Mouse (Mus musculus) ES-E14 (cell line): ENCODE results near the gene Mcfd2. TPM values are rescaled to one million over a fixed set of nuclear protein-coding genes. Genes with fewer than 3 reads are reported as not detected.

Experiments used
- DNase-seq: peaks from one replicate; pipeline ENCODE4 v3.0.0-alpha.2; 2013; ENCODE audit warnings: low read depth, low spot score
- H3K27ac ChIP-seq: 2 replicates; pipeline ENCODE4 v1.5.1; 2012; ENCODE audit warnings: low read depth, mild to moderate bottlenecking, low read length, moderate library complexity, mixed read lengths; ENCODE audit not compliant: poor library complexity, insufficient read depth, severe bottlenecking
- H3K36me3 ChIP-seq: 2 replicates; pipeline ENCODE4 v1.6.1; 2012; ENCODE audit warnings: mild to moderate bottlenecking, low read length, moderate library complexity, mixed read lengths; ENCODE audit not compliant: control insufficient read depth, poor library complexity, insufficient read depth, severe bottlenecking
- H3K4me1 ChIP-seq, 2 experiments: fragments of 150-350 bp in 1 of 2; sonication (generic) in 1 of 2; 2 replicates each; pipeline ENCODE4 v1.6.1; 2012; ENCODE audit warnings: low read length in 2 of 2, mild to moderate bottlenecking in 1 of 2, mixed read lengths in 1 of 2; ENCODE audit not compliant: control insufficient read depth in 2 of 2, insufficient read depth in 2 of 2, poor library complexity in 1 of 2
- H3K4me3 ChIP-seq, 2 experiments: fragments of 150-350 bp in 1 of 2; sonication (generic) in 1 of 2; 2 replicates each; pipeline ENCODE4 v1.5.1; 2012; ENCODE audit warnings: low read length in 2 of 2, low read depth in 1 of 2, mild to moderate bottlenecking in 1 of 2, mixed read lengths in 1 of 2; ENCODE audit not compliant: insufficient read depth in 1 of 2, poor library complexity in 1 of 2, severe bottlenecking in 1 of 2
- H3K9ac ChIP-seq: 2 replicates; pipeline ENCODE4 v1.6.1; 2012; ENCODE audit warnings: low read depth, mild to moderate bottlenecking, low read length, mixed read lengths; ENCODE audit not compliant: poor library complexity, insufficient read depth, severe bottlenecking
- H3K9me3 ChIP-seq: fragments of 150-350 bp; sonication (generic); 2 replicates; pipeline ENCODE4 v1.6.1; 2012; ENCODE audit warnings: low read depth, mild to moderate bottlenecking, low read length; ENCODE audit not compliant: control insufficient read depth, insufficient read depth
- CHD2 ChIP-seq: IDR thresholded peaks from 2 replicates; pipeline ENCODE4 v1.6.1; 2014; ENCODE audit warnings: mild to moderate bottlenecking, low read depth, low read length, inconsistent platforms
- HCFC1 ChIP-seq: IDR thresholded peaks from 2 replicates; pipeline ENCODE4 v1.6.1; 2012; ENCODE audit warnings: low read length, inconsistent platforms, borderline replicate concordance; ENCODE audit not compliant: insufficient read depth
- MAFK ChIP-seq: IDR thresholded peaks from 2 replicates; pipeline ENCODE4 v1.6.1; 2014; ENCODE audit warnings: mild to moderate bottlenecking, low read depth, low read length, inconsistent platforms; ENCODE audit not compliant: insufficient read depth
- ZC3H11A ChIP-seq: IDR thresholded peaks from 2 replicates; pipeline ENCODE4 v1.6.1; 2012; ENCODE audit warnings: low read depth, mild to moderate bottlenecking, inconsistent platforms, low read length, borderline replicate concordance
- ZNF384 ChIP-seq: IDR thresholded peaks from 2 replicates; pipeline ENCODE4 v1.6.1; 2012; ENCODE audit warnings: low read depth, low read length, inconsistent platforms
- in situ Hi-C, 2 experiments: fragments of 600-800 bp; cut with MboI; formaldehyde crosslinking; loops; one replicate each; pipeline ENCODE4 v1.15.1; 2025; ENCODE audit warnings: low sequenced_read_pairs in 2 of 2, inconsistent platforms in 1 of 2; ENCODE audit not compliant: unreplicated experiment in 2 of 2
- total RNA-seq: library from RNA; depleted of rRNA; stranded (reverse); fragments of 300-350 nt; gene quantifications from 2 replicates; pipeline ENCODE4 v1.2.3, GENCODE M21; 2012

The Mcfd2 gene
- total RNA-seq, 1 experiment, result 81.8 TPM

DNA sequence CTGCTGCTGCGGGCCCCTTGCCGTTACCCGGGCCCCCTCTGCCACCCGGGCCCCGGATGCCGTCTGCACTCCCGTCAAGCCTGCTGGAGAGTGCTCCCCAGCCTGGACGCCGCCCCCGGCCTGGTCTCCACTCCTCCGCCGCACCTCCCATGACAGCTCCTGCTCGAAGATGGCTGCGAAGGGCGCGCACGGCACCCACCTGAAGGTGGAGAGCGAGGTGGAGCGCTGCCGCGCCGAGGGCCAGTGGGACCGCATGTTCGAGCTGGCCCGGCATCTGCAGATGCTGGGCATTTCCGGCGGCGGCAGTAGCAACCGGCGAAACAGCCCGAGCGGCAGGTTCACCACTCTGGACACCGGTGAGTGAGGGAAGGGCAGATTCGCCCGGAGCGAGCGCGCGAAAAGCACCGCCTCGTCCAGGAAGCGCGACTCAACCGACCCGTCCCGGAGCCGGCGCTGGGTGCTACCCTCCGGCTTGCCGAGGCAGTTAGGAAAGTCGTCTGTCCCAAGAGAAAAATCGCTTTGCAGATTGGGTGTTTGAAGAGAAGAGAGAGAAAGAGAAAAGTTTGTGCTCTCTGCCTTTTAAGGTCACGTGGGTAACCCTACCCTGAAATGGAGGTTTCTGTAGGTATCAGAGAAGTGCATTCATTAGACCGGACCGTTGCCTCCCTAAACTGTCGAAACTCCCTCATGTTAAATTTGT lies 17.5 kb upstream of the Mcfd2 start:
- no peak for DNase-seq
- Histone ChIP-seq H3K27ac (no peak overlapping the region), H3K9me3 (no peaks in the 10 kb centered on the region), H3K9ac (peak overlapping the region; percentile 77), H3K4me3 (peak overlapping the region; percentile 91), H3K36me3 (no peaks in the 10 kb centered on the region), H3K4me1 (peaks cover 0 to 2% of the 10 kb centered on the region in 2 experiments; a peak in 2 of 4 replicates)
- in situ Hi-C loops, result no loop called here
- TF ChIP-seq MAFK, result no peak
- no peak for TF ChIP-seq ZNF384
- no peak for TF ChIP-seq ZC3H11A
- no peak for TF ChIP-seq CHD2
- TF ChIP-seq HCFC1, result no peak

GRCm38 (mm10) chr17:87282706-87283053 lies 16.9 kb upstream of the Mcfd2 start, which contains the start of gene Ttc7:
TSS of gene Ttc7 (plus strand) at chr17:87282886.
- peaks cover 0 to 2% of the 10 kb centered on the region in 2 experiments; a peak in 2 of 4 replicates for H3K4me1 ChIP-seq
- peak within 1 kb of the TSS; percentile 90 for H3K9ac ChIP-seq
- DNase-seq, result peak; percentile 84
- H3K4me3 ChIP-seq, result peak within 1 kb of the TSS; percentile 91
- no peaks in the 10 kb centered on the region for H3K36me3 ChIP-seq
- H3K27ac ChIP-seq, result no peak within 1 kb of the TSS
- no peaks in the 10 kb centered on the region for H3K9me3 ChIP-seq
- TF ChIP-seq ZNF384 (no peak), HCFC1 (peak; percentile 57), CHD2 (no peak)
- in situ Hi-C loops, result no loop called here

GRCm38 (mm10) chr17:87282007-87282705 lies 16.4 kb upstream of the Mcfd2 start:
- Histone ChIP-seq H3K4me1 (peaks cover 0 to 1% of the 10 kb centered on the region in 2 experiments; a peak in 2 of 4 replicates), H3K36me3 (no peaks in the 10 kb centered on the region), H3K4me3 (peak overlapping the region; percentile 91), H3K9me3 (no peaks in the 10 kb centered on the region), H3K27ac (no peak overlapping the region), H3K9ac (peak overlapping the region; percentile 90)
- TF ChIP-seq ZC3H11A, result no peak
- no peak for TF ChIP-seq HCFC1
- no peak for TF ChIP-seq CHD2
- TF ChIP-seq ZNF384, result no peak
- no peak for TF ChIP-seq MAFK
- DNase-seq, result peak; percentile 94
- in situ Hi-C loops, result no loop called here

GRCm38 (mm10) chr17:87275363-87276341 lies 9.9 kb upstream of the Mcfd2 start:
- Histone ChIP-seq H3K36me3 (no peaks in the 10 kb centered on the region), H3K4me1 (no peaks in the 10 kb centered on the region), H3K9ac (no peak overlapping the region), H3K27ac (no peak overlapping the region), H3K9me3 (no peaks in the 10 kb centered on the region), H3K4me3 (no peak overlapping the region)
- TF ChIP-seq ZNF384, result no peak
- TF ChIP-seq ZC3H11A, result no peak
- no peak for TF ChIP-seq HCFC1
- no peak for TF ChIP-seq MAFK
- TF ChIP-seq CHD2, result no peak
- in situ Hi-C loops, result no loop called here
- DNase-seq, result no peak
